Mouse (Mus musculus): Measurements from ENCODE around the gene Abhd8. TPM values are rescaled to one million over a fixed set of nuclear protein-coding genes. Genes with fewer than 3 reads are reported as not detected.
A peak's percentile ranks its signal among the peaks of the same experiment; 100 is the strongest.

Gene Abhd8
- polyA plus RNA-seq (2015; fragmentation: Nextera tagmentation; extraction: Ambion mirVana), result 61.4 and 69.5 TPM in 2 replicates

GRCm38 (mm10) chr8:71463188-71464033 lies at the start of gene Abhd8:
TSS of gene Abhd8 (minus strand) at chr8:71463655.
- Histone ChIP-seq H3K9ac (peak within 1 kb of the TSS; percentile 80), H3K27me3 (no peaks in the 10 kb centered on the region), H3K4me1 (peaks cover 30% of the 10 kb centered on the region), H3K27ac (peak within 1 kb of the TSS; percentile 87), H3K4me2 (peak within 1 kb of the TSS; percentile 90), H3K9me3 (no peaks in the 10 kb centered on the region), H3K4me3 (peak within 1 kb of the TSS; percentile 90), H3K36me3 (peaks cover 30% of the 10 kb centered on the region)
- under 1% methylated on average over 55 of the region's 55 CpGs for WGBS
- peak; percentile 85 for ATAC-seq (ENCODE audit: insufficient number of reproducible peaks, insufficient read depth, low FRiP score, low TSS enrichment, low read depth)

DNA sequence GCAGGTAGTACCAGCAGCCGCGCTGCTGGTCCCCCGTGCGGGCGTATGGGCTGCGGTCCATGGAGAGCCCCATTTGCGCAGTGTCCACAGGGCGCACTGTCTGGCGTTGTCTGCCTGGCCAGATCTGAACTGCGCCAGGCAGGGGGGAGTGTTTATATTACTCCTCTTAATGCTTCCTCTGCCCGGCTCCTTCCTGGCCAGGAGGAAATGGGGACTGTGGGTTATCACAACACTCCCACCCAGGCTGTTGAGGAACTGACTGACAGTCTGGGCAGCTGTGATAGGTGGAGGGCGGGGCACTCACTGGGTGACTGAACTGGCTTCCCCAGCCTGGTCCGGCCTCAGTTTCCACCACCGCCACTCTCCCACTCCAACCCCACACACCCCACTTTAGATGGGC lies 48.2 kb upstream of the Abhd8 start, which contains the start of gene Plvap:
Gene Plvap, minus strand, starts transcription at position 109 of the 400 bp plus-strand sequence.
- no peaks in the 10 kb centered on the region for H3K36me3 ChIP-seq
- H3K4me2 ChIP-seq, result no peak within 1 kb of the TSS
- H3K27ac ChIP-seq, result no peak within 1 kb of the TSS
- 55% methylated on average over 14 of the region's 14 CpGs for WGBS
- no peak within 1 kb of the TSS for H3K9ac ChIP-seq
- peaks cover 11% of the 10 kb centered on the region for H3K4me1 ChIP-seq
- no peak for ATAC-seq (ENCODE audit: insufficient number of reproducible peaks, insufficient read depth, low FRiP score, low TSS enrichment, low read depth)
- peak within 1 kb of the TSS; percentile 19 for H3K4me3 ChIP-seq
- H3K9me3 ChIP-seq, result no peaks in the 10 kb centered on the region
- H3K27me3 ChIP-seq, result peaks cover 40% of the 10 kb centered on the region

DNA sequence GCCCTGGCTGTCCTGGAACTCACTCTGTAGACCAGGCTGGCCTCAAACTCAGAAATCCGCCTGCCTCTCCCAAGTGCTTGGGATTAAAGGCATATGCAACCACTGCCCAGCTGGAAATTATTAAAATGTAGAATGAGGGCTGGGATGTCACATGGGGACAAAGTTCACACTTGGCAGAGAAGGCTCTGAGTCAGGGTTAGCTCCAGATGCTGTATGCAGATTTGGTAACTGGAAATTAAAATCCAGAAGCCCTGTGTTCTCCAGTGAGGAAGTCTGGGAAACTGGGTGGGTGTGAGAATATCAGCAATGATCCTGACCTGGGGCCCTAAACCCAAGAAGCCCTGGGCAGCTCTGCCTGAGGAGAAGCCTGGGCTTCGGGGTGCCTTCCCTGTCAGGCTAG lies 45.9 kb upstream of the Abhd8 start:
- Histone ChIP-seq H3K9me3 (no peaks in the 10 kb centered on the region), H3K4me1 (peaks cover 11% of the 10 kb centered on the region), H3K4me3 (no peak overlapping the region), H3K27ac (no peak overlapping the region), H3K27me3 (peaks cover 53% of the 10 kb centered on the region), H3K4me2 (peak overlapping the region; percentile 20; the same call in 1 of the 2 replicates), H3K36me3 (no peaks in the 10 kb centered on the region), H3K9ac (no peak overlapping the region)
- WGBS, result 52% methylated on average over 2 of the region's 2 CpGs
- no peak for ATAC-seq (ENCODE audit: insufficient number of reproducible peaks, insufficient read depth, low FRiP score, low TSS enrichment, low read depth)

GRCm38 (mm10) chr8:71507589-71508104 lies 44.2 kb upstream of the Abhd8 start:
- Histone ChIP-seq H3K9ac (peak overlapping the region; percentile 53), H3K36me3 (no peaks in the 10 kb centered on the region), H3K9me3 (no peaks in the 10 kb centered on the region), H3K27ac (no peak overlapping the region), H3K4me3 (peak overlapping the region; percentile 48), H3K4me2 (peak overlapping the region; percentile 78), H3K27me3 (peaks cover 53% of the 10 kb centered on the region), H3K4me1 (peaks cover 11% of the 10 kb centered on the region)
- peak; percentile 67 for ATAC-seq (ENCODE audit: insufficient number of reproducible peaks, insufficient read depth, low FRiP score, low TSS enrichment, low read depth)
- under 1% methylated on average over 61 of the region's 61 CpGs for WGBS

DNA sequence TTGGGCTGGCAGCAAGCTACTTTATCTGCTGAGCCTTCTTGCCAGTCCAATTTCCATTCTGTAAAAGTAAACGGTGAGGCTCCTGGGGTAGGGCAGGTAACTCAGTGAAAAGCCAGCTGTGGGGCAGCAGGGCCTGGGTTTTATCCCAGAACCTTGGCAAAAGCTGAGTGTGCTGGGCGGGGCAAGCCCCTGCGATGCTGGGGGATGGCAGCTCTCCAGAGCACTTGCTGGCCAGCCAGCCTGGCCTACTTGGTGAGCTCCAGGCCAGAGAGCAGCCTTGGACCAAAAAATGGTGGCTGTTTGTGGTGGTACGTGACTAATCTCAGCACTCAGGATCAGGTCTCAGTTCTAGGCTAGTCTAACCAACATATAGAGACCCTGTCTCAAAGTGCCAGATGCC lies 42.5 kb upstream of the Abhd8 start:
- H3K27ac ChIP-seq, result no peak overlapping the region
- H3K9ac ChIP-seq, result no peak overlapping the region
- no peak overlapping the region for H3K4me3 ChIP-seq
- H3K27me3 ChIP-seq, result peaks cover 49% of the 10 kb centered on the region
- no peak overlapping the region for H3K4me2 ChIP-seq
- 90% methylated on average over 4 of the region's 4 CpGs for WGBS
- H3K36me3 ChIP-seq, result no peaks in the 10 kb centered on the region
- H3K9me3 ChIP-seq, result no peaks in the 10 kb centered on the region
- peaks cover 11% of the 10 kb centered on the region for H3K4me1 ChIP-seq
- no peak for ATAC-seq (ENCODE audit: insufficient number of reproducible peaks, insufficient read depth, low FRiP score, low TSS enrichment, low read depth)

GRCm38 (mm10) chr8:71505326-71505725 lies 41.9 kb upstream of the Abhd8 start:
- H3K4me1 ChIP-seq, result peaks cover 11% of the 10 kb centered on the region
- no peak for ATAC-seq (ENCODE audit: insufficient number of reproducible peaks, insufficient read depth, low FRiP score, low TSS enrichment, low read depth)
- H3K36me3 ChIP-seq, result no peaks in the 10 kb centered on the region
- no peak overlapping the region for H3K9ac ChIP-seq
- H3K27me3 ChIP-seq, result peaks cover 48% of the 10 kb centered on the region
- 96% methylated on average over 4 of the region's 4 CpGs for WGBS
- H3K27ac ChIP-seq, result no peak overlapping the region
- no peak overlapping the region for H3K4me3 ChIP-seq
- no peak overlapping the region for H3K4me2 ChIP-seq
- no peaks in the 10 kb centered on the region for H3K9me3 ChIP-seq

GRCm38 (mm10) chr8:71504349-71504748 lies 40.9 kb upstream of the Abhd8 start:
- Histone ChIP-seq H3K27me3 (peaks cover 39% of the 10 kb centered on the region), H3K9ac (no peak overlapping the region), H3K36me3 (no peaks in the 10 kb centered on the region), H3K4me2 (no peak overlapping the region), H3K9me3 (no peaks in the 10 kb centered on the region), H3K4me1 (peaks cover 11% of the 10 kb centered on the region), H3K4me3 (no peak overlapping the region), H3K27ac (no peak overlapping the region)
- no peak for ATAC-seq (ENCODE audit: insufficient number of reproducible peaks, insufficient read depth, low FRiP score, low TSS enrichment, low read depth)
- 86% methylated on average over 4 of the region's 4 CpGs for WGBS

- Histone ChIP-seq H3K36me3 (peaks cover 13% of the 10 kb centered on the region), H3K4me1 (peaks cover 28% of the 10 kb centered on the region), H3K4me3 (no peak overlapping the region), H3K4me2 (peak overlapping the region; percentile 16; the same call in 1 of the 2 replicates), H3K9me3 (no peaks in the 10 kb centered on the region), H3K9ac (peak overlapping the region; percentile 36; the same call in 1 of the 2 replicates), H3K27ac (peak overlapping the region; percentile 28; the same call in 1 of the 2 replicates), H3K27me3 (no peaks in the 10 kb centered on the region)
- ATAC-seq (ENCODE audit: insufficient number of reproducible peaks, insufficient read depth, low FRiP score, low TSS enrichment, low read depth), result no peak
- WGBS, result 34% methylated on average over 16 of the region's 16 CpGs
Observed at GRCm38 (mm10) chr8:71498816-71499690, 35.6 kb upstream of the Abhd8 start.

- no peak for ATAC-seq (ENCODE audit: insufficient number of reproducible peaks, insufficient read depth, low FRiP score, low TSS enrichment, low read depth)
- Histone ChIP-seq H3K4me1 (peaks cover 28% of the 10 kb centered on the region), H3K9me3 (no peaks in the 10 kb centered on the region), H3K4me3 (no peak overlapping the region), H3K9ac (peak overlapping the region; percentile 47; the same call in 1 of the 2 replicates), H3K36me3 (peaks cover 21% of the 10 kb centered on the region), H3K27ac (peak overlapping the region; percentile 44; the same call in 1 of the 2 replicates), H3K27me3 (no peaks in the 10 kb centered on the region), H3K4me2 (0 out of 2 replicates have a peak overlapping the region, but pooled peaks have one; percentile 16)
- WGBS, result 21% methylated on average over 15 of the region's 15 CpGs
Observed at GRCm38 (mm10) chr8:71497881-71498501, 34.5 kb upstream of the Abhd8 start.

DNA sequence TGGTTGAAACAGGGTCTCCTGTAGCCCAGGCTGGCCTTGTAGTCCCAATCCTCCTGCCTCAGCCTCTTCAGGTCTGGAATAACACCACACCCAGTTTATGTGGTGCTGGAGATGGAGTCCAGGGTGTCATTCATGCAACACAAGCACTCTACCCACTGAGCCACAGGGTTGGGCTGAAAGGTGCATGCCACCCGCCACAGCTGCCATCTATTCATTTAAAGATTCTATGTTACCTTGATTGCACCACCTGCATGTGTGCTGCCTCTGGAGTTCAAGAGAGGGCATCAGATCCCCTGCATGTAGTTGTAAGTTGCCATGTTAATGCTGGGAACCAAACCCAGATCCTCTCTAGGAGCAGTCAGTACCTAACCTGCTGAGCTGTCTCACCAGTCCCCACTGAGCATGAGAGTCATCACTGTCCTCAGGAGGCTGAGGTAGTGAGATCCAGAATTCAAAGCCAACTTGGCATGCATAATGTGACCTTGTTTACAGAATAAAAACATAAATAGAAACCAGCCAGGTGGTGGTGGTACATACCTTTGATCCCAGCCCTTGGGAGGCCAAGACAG lies 33.7 kb upstream of the Abhd8 start:
- Histone ChIP-seq H3K9ac (no peak overlapping the region), H3K27me3 (no peaks in the 10 kb centered on the region), H3K36me3 (peaks cover 29% of the 10 kb centered on the region), H3K4me2 (no peak overlapping the region), H3K4me3 (no peak overlapping the region), H3K27ac (no peak overlapping the region), H3K4me1 (peaks cover 28% of the 10 kb centered on the region), H3K9me3 (no peaks in the 10 kb centered on the region)
- WGBS, result 100% methylated on average over 1 of the region's 1 CpGs
- no peak for ATAC-seq (ENCODE audit: insufficient number of reproducible peaks, insufficient read depth, low FRiP score, low TSS enrichment, low read depth)

Data from embryonic facial prominence, embryonic 13.5 days (tissue).